Mouse (Mus musculus) 416B (cell line): ENCODE data around the gene Kcnd1.

ENCODE experiments used
- DNase-seq: peaks from one replicate; pipeline ENCODE4 v3.0.0; 2011; ENCODE audit warnings: low read depth

Gene Kcnd1

GRCm38 (mm10) chrX:7821865-7822779 lies at the start of gene Kcnd1:
Gene Kcnd1, plus strand, starts transcription at chrX:7822289.
- no peak for DNase-seq

GRCm38 (mm10) chrX:7772766-7773165 lies 49.3 kb upstream of the Kcnd1 start:
- DNase-seq: no peak

GRCm38 (mm10) chrX:7775501-7776205 lies 46.4 kb upstream of the Kcnd1 start:
- DNase-seq: no peak

- DNase-seq: peak; percentile 51
These were observed 45.6 kb upstream of the Kcnd1 start for GRCm38 (mm10) chrX:7776329-7777082.

GRCm38 (mm10) chrX:7778450-7779244 lies 43.4 kb upstream of the Kcnd1 start:
- peak; percentile 54 for DNase-seq

GRCm38 (mm10) chrX:7779294-7779693 lies 42.8 kb upstream of the Kcnd1 start:
- DNase-seq: no peak

GRCm38 (mm10) chrX:7782603-7783092 lies 39.4 kb upstream of the Kcnd1 start:
- no peak for DNase-seq

- peak; percentile 94 for DNase-seq
These were observed 32.5 kb upstream of the Kcnd1 start, which contains the start of gene Gripap1 for GRCm38 (mm10) chrX:7789542-7790136. Gene Gripap1, plus strand, starts transcription at chrX:7789765.

GRCm38 (mm10) chrX:7790309-7790708 lies 31.8 kb upstream of the Kcnd1 start:
- peak; percentile 24 for DNase-seq

GRCm38 (mm10) chrX:7793361-7793760 lies 28.7 kb upstream of the Kcnd1 start:
- peak; percentile 62 for DNase-seq

GRCm38 (mm10) chrX:7795016-7795415 lies 27.1 kb upstream of the Kcnd1 start:
- peak; percentile 21 for DNase-seq

GRCm38 (mm10) chrX:7797327-7797726 lies 24.8 kb upstream of the Kcnd1 start:
- DNase-seq: no peak

GRCm38 (mm10) chrX:7802157-7802556 lies 19.9 kb upstream of the Kcnd1 start:
- DNase-seq: peak; percentile 8

- peak; percentile 32 for DNase-seq
These were observed 7.1 kb upstream of the Kcnd1 start for GRCm38 (mm10) chrX:7815016-7815415.

GRCm38 (mm10) chrX:7837146-7837545 lies 15.1 kb downstream of the Kcnd1 start:
- peak; percentile 81 for DNase-seq

- no peak for DNase-seq
These were observed 18.7 kb downstream of the Kcnd1 start for GRCm38 (mm10) chrX:7840842-7841162.

- DNase-seq: peak; percentile 99
These were observed 19.4 kb downstream of the Kcnd1 start, which contains the start of gene Otud5 for GRCm38 (mm10) chrX:7841163-7842162. Gene Otud5, plus strand, starts transcription at chrX:7841364.

- DNase-seq: no peak
These were observed 20.2 kb downstream of the Kcnd1 start for GRCm38 (mm10) chrX:7842318-7842717.

GRCm38 (mm10) chrX:7847845-7848244 lies 25.8 kb downstream of the Kcnd1 start:
- no peak for DNase-seq

GRCm38 (mm10) chrX:7854578-7854977 lies 32.5 kb downstream of the Kcnd1 start:
- peak; percentile 77 for DNase-seq
